Mouse (Mus musculus) megakaryocyte progenitor cell, adult 5-6 weeks (primary cell): ENCODE measurements around the gene Aplp1. TPM values are rescaled to one million over a fixed set of nuclear protein-coding genes. Genes with fewer than 3 reads are reported as not detected.

Experiments
- ATAC-seq: replicated peaks from 2 replicates; pipeline ENCODE4 v1.8.0; 2016; ENCODE audit warnings: mild to moderate bottlenecking, moderate TSS enrichment, inconsistent platforms; ENCODE audit not compliant: poor library complexity
- total RNA-seq, 2 experiments: library from RNA; stranded (forward) in 1 of 2; stranded (reverse) in 1 of 2; fragments of 157-497, 149-512 nt in 1 of 2; fragments of 200-1000 nt in 1 of 2; gene quantifications; 2 replicates each; pipeline versions ENCODE4 v1.2.3 to v1.2.4; 2015 to 2017

Aplp1 gene
- total RNA-seq, 2 experiments from 2014 or later, result not detected

DNA sequence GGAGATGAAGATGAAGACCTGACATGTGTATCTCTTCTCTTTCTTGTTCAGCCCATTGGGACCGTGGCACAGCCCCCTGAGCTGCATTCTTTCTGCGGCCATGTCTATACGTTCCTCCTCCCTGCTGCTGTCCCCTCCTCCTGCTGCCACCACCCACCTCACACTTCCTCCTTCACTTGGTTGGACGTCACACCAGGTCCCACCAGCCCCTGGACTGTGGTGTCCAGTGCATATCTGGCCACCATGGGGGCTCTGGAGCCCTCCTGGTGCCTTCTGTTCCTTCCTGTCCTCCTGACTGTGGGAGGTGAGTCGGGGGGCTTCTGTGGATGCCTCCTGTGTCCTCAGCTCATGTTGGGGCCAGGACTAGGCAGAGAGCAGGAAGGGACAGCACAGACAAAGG is 31.7 kb downstream of the Aplp1 start, which contains the start of gene Tyrobp:
TSS of gene Tyrobp (plus strand) at position 165 of the 400 bp plus-strand sequence.
- ATAC-seq, result peak; percentile 66

DNA sequence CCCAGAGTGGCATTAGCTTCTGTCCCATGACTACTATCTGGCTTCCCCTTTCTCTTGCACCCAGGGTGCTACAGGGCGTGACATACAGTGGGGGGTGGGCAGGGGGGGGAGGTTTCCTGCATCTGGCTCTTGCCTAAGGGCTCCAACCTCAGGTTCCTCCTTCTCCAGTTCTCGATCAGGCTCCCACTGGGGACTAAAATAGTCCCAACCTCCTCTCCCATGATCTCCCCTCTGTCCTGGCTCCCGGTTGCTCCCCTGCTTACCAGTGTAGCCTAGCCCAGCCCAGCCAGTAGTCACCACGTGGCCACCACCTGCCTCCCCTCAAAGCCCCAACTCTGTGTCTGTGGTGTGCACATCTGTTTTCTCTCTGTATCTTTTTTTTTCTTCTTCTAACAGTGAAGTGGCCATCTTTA is 32.6 kb downstream of the Aplp1 start:
- peak; percentile 78 for ATAC-seq

DNA sequence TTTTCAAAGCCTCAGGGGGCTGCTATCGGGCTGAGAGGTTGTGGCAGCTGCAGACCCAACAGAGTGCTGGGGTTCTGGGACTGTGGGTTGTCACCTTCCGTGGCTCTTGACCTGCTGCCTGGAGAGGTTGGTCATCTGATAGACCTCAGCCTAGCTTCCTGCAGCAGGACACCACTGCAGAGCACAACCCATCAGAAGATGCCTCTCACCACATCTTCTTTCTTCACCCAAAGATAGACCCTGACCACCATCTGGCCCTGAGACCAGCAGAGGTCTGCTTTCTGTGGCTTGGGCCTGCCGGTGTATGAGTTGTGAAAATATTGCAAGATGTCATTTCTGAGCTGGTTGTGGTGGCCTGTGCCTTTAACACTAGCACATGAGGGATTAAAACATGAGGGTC is 34.3 kb downstream of the Aplp1 start:
- no peak; the same call in 1 of the 2 replicates for ATAC-seq

DNA sequence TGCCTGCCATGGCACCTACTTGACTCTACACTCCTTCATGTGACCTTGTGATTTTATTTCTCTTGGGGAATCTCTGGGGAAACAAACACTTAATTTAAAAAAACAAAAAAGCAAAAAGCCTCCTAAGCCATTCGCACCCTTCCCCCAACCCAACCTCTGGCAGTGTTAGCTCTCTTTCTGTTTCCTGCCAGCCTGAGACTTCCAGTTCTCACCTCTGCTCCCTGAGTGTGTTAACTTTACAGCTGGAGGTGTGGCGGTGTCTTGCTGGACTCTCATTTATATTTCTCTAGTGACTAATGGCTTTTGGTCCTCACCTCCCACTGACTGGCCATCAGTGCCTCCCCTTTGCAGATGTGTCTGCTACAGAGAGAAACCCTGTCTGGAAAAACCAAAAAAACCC is 35.5 kb downstream of the Aplp1 start:
- ATAC-seq, result no peak

DNA sequence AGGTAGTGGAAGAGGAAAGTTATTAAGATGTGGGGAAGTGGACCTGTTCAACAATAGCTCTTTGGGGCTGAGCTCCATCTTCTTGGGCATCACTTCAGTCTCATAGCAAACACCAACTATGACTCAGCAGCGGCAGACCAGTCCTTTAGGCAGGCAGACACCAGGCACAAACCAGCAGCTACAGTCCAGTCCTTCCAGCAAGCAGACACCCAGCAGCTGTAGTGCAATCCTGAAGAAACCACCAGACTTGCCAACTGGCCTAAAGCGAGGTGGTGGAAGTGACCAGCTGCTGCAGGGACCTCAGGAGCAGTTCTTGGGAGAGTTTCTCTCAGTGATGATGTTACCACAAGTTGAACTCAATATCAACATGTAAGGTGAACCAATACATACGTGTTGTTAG is 36.7 kb downstream of the Aplp1 start:
- ATAC-seq, result no peak

DNA sequence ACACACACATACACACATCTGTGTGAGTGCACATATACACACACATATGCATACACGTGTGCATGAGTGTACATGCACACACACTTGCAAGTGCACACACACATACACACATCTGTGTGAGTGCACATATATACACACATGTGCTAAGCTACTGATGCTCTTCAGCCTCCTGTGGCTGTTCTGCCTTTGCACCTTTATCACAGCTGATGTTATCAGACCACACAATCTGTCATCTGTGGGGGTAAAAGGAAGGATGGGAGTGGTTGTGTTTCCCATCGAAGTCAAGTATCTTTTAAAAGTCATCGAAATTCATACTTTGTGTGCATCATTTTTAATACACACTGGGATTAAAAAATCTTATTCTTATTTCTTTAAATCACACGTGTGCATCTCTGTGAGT is 43.0 kb downstream of the Aplp1 start:
- ATAC-seq, result no peak

DNA sequence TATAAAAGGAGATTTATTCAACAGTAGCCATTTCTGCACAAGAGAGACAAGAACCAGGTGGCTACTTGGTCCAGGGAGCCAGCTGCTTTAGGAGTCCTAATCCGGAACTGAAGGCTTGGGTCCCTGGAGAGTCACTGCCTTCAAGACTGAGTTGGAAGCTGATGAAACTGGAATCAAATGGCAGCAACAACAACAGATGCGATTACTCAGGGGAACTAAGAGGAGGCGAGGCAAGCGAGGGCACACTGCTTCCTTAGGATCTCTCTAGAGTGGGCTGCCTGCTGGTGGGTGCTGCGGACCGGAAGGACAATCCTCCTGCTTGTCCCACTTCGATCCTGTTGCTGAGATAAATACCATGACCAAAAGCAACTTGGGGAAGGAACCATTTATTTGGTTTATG is 45.7 kb downstream of the Aplp1 start:
- ATAC-seq, result no peak

DNA sequence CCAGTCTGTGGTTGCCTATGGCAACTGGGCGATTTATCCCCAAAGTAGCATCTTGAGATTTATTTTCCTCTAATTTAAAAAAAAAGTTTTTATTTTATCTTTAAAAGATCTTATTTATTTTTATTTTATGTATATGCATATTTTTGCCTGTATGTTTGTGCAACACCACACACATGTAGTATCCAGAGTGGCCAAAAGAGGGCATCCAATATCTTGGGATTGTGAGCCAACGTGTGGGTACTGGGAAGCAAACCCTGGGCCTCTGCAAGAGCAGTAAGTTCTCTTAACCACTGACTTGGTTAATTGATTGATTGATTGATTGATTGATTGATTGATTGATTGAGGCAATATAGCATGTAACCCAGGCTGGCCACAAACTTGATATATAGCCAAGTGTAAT is 50.5 kb downstream of the Aplp1 start:
- peak; percentile 59 for ATAC-seq

DNA sequence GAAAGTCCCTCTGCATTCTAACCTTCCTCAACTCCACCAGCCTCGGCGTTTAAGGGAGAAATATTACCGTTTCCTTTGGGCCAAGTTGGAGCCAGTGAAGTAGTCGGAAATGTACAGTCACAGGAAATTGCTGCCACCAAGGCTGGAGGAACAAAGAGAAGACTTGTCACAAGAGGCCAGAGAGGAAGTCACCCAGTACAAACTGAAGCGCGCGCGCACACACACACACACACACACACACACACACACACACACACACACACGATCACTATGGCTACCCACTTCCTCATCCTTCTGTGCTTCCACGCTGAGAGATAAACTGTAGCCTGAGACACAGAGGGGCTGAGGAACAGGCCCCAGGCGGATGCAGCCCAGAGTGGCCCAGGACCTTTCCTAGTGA is 51.0 kb downstream of the Aplp1 start:
- peak; percentile 96 for ATAC-seq

DNA sequence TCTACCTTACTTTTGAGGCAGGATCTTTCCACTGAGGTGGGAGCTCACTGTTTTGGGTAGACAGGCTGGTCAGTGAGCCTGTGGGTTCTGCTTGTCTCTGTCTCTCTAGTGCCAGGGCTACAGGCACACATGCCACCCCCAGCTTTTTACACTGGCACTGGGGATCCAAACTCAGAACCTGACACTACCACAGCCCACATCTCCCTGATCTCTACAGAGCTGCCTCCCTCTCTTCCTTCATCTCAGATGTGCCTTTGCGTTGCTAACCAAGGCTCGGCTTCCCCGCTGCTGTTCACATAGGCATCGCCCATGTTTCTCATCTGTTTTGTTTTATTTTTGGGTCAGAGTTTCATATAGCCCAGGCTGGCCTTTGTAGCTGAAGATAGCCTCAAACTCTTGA is 51.7 kb downstream of the Aplp1 start:
- no peak for ATAC-seq

DNA sequence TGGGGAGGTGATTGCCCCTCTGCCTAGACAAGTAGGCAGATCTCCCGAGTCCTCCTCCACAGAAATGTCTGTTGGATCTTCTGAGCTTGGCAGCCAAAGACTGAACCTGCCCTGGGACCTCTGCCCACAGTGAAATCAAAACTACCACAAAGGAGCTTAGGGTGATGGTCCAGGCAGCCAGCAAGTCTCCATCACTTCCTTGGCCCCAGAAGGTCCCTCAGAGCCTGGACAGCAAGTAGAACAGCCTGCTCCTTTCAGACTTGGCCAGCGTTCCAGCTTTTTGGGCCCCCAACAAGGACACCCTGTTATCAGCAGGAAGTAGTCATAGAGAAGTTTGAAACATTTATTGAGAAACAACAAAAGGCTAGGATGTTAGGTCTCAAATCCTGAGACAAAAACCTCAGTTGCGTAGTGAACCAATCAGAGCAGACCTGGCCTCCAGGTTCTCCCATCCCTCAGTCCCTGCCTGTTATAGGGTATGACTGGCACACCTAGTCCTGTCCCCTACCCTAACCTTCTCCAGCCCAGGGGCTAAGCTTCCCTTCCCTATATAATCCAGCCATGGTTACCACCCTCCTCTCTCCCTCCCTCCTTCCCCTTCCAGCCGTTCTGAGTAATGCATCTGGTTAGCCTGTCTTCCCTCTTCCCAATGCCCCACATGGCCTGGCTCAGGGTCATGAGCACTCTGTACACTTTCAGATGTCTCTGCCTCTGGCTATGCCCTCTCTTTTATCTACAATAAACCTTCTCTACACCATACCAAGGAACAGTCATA is 52.4 kb downstream of the Aplp1 start:
- ATAC-seq, result peak; percentile 21; the same call in 1 of the 2 replicates

Other genes with a start within 250 kb of the Aplp1 start
Only the 30 nearest of the 34 such genes appear.
- gene Tbcb, start 213.3 kb downstream of the Aplp1 start, total RNA-seq (2015), result 95.9 and 112 TPM in 2 replicates
- 27.6 and 37.1 TPM in 2 replicates for gene Tbcb, start 213.3 kb downstream of the Aplp1 start, total RNA-seq (2017)
- gene Ovol3, start 209.8 kb downstream of the Aplp1 start, total RNA-seq (2015), result 0.32 TPM in 1 of 2 replicates, not detected in the other
- gene Ovol3, start 209.8 kb downstream of the Aplp1 start, total RNA-seq (2017), result 0.12 TPM in 1 of 2 replicates, not detected in the other
- gene Thap8, start 165.4 kb downstream of the Aplp1 start, total RNA-seq (2015), result 0.39 TPM in 1 of 2 replicates, not detected in the other
- gene Thap8, start 165.4 kb downstream of the Aplp1 start, total RNA-seq (2017), result 0.33 and 0.34 TPM in 2 replicates
- gene Wdr62, start 165.1 kb downstream of the Aplp1 start, total RNA-seq (2015), result 14.7 and 22.8 TPM in 2 replicates
- 7.8 and 11.5 TPM in 2 replicates for gene Wdr62, start 165.1 kb downstream of the Aplp1 start, total RNA-seq (2017)
- gene Clip3, start 153.8 kb downstream of the Aplp1 start, total RNA-seq (2015), result not detected in 2 replicates
- not detected in 2 replicates for gene Clip3, start 153.8 kb downstream of the Aplp1 start, total RNA-seq (2017)
- gene Alkbh6, start 136.8 kb downstream of the Aplp1 start, total RNA-seq (2015), result 17.8 and 21.9 TPM in 2 replicates
- gene Alkbh6, start 136.8 kb downstream of the Aplp1 start, total RNA-seq (2017), result 34.2 and 41.8 TPM in 2 replicates
- gene Syne4, start 130.7 kb downstream of the Aplp1 start, total RNA-seq (2015), result 0.24 and 0.25 TPM in 2 replicates
- gene Syne4, start 130.7 kb downstream of the Aplp1 start, total RNA-seq (2017), result 2.0 TPM in 1 of 2 replicates, not detected in the other
- gene E130208F15Rik, start 123.8 kb downstream of the Aplp1 start, total RNA-seq (2015), result 0.47 TPM in 1 of 2 replicates, not detected in the other
- gene E130208F15Rik, start 123.8 kb downstream of the Aplp1 start, total RNA-seq (2017), result 1.6 and 2.0 TPM in 2 replicates
- 7.6 and 9.0 TPM in 2 replicates for gene Sdhaf1, start 121.6 kb downstream of the Aplp1 start, total RNA-seq (2015)
- gene Sdhaf1, start 121.6 kb downstream of the Aplp1 start, total RNA-seq (2017), result 10.5 and 11.7 TPM in 2 replicates
- gene Lrfn3, start 82.8 kb downstream of the Aplp1 start, total RNA-seq (2015), result not detected in 2 replicates
- gene Lrfn3, start 82.8 kb downstream of the Aplp1 start, total RNA-seq (2017), result not detected in 2 replicates
- 406 and 473 TPM in 2 replicates for gene Tyrobp, start 31.8 kb downstream of the Aplp1 start, total RNA-seq (2015)
- gene Tyrobp, start 31.8 kb downstream of the Aplp1 start, total RNA-seq (2017), result 229 and 322 TPM in 2 replicates
- 28.1 and 30.3 TPM in 2 replicates for gene Hcst, start 25.7 kb downstream of the Aplp1 start, total RNA-seq (2015)
- 10.0 and 12.7 TPM in 2 replicates for gene Hcst, start 25.7 kb downstream of the Aplp1 start, total RNA-seq (2017)
- gene Nfkbid, start 23.8 kb downstream of the Aplp1 start, total RNA-seq (2015), result 14.1 and 24.0 TPM in 2 replicates
- 5.3 and 13.7 TPM in 2 replicates for gene Nfkbid, start 23.8 kb downstream of the Aplp1 start, total RNA-seq (2017)
- not detected in 2 replicates for gene Kirrel2, start 12.2 kb upstream of the Aplp1 start, total RNA-seq (2015)
- gene Kirrel2, start 12.2 kb upstream of the Aplp1 start, total RNA-seq (2017), result not detected in 2 replicates
- 0.27 TPM in 1 of 2 replicates, not detected in the other for gene Nphs1, start 12.8 kb upstream of the Aplp1 start, total RNA-seq (2015)
- 0.58 and 0.95 TPM in 2 replicates for gene Nphs1, start 12.8 kb upstream of the Aplp1 start, total RNA-seq (2017)
- not detected in 2 replicates for gene Prodh2, start 48.1 kb upstream of the Aplp1 start, total RNA-seq (2015)
- not detected in 2 replicates for gene Prodh2, start 48.1 kb upstream of the Aplp1 start, total RNA-seq (2017)
- gene Arhgap33, start 89.5 kb upstream of the Aplp1 start, total RNA-seq (2015), result 4.5 and 5.8 TPM in 2 replicates
- 1.4 and 2.0 TPM in 2 replicates for gene Arhgap33, start 89.5 kb upstream of the Aplp1 start, total RNA-seq (2017)
- gene Hspb6, start 106.6 kb upstream of the Aplp1 start, total RNA-seq (2015), result 11.7 and 12.2 TPM in 2 replicates
- gene Hspb6, start 106.6 kb upstream of the Aplp1 start, total RNA-seq (2017), result 3.5 and 4.4 TPM in 2 replicates
- 11.5 and 16.3 TPM in 2 replicates for gene Proser3, start 106.8 kb upstream of the Aplp1 start, total RNA-seq (2015)
- 1.8 and 4.7 TPM in 2 replicates for gene Proser3, start 106.8 kb upstream of the Aplp1 start, total RNA-seq (2017)
- gene Lin37, start 114.3 kb upstream of the Aplp1 start, total RNA-seq (2015), result 54.8 and 67.5 TPM in 2 replicates
- gene Lin37, start 114.3 kb upstream of the Aplp1 start, total RNA-seq (2017), result 27.2 and 39.8 TPM in 2 replicates
- gene U2af1l4, start 117.8 kb upstream of the Aplp1 start, total RNA-seq (2015), result 21.4 and 23.4 TPM in 2 replicates
- gene U2af1l4, start 117.8 kb upstream of the Aplp1 start, total RNA-seq (2017), result 86.9 and 96.7 TPM in 2 replicates
- gene Gm49396, start 117.8 kb upstream of the Aplp1 start, total RNA-seq (2015), result 2.2 and 3.7 TPM in 2 replicates
- gene Gm49396, start 117.8 kb upstream of the Aplp1 start, total RNA-seq (2017), result 3.4 and 3.9 TPM in 2 replicates
- 181 and 202 TPM in 2 replicates for gene Psenen, start 118.1 kb upstream of the Aplp1 start, total RNA-seq (2015)
- gene Psenen, start 118.1 kb upstream of the Aplp1 start, total RNA-seq (2017), result 150 and 154 TPM in 2 replicates
- gene Igflr1, start 119.9 kb upstream of the Aplp1 start, total RNA-seq (2015), result 7.2 and 9.2 TPM in 2 replicates
- gene Igflr1, start 119.9 kb upstream of the Aplp1 start, total RNA-seq (2017), result not detected in 2 replicates
- gene Kmt2b, start 143.2 kb upstream of the Aplp1 start, total RNA-seq (2015), result 72.2 and 99.8 TPM in 2 replicates
- gene Kmt2b, start 143.2 kb upstream of the Aplp1 start, total RNA-seq (2017), result 11.7 and 14.5 TPM in 2 replicates
- not detected in 2 replicates for gene Zbtb32, start 153.4 kb upstream of the Aplp1 start, total RNA-seq (2015)
- gene Zbtb32, start 153.4 kb upstream of the Aplp1 start, total RNA-seq (2017), result not detected in 2 replicates
- gene Upk1a, start 167.3 kb upstream of the Aplp1 start, total RNA-seq (2015), result 0.61 and 1.3 TPM in 2 replicates
- 0.14 TPM in 1 of 2 replicates, not detected in the other for gene Upk1a, start 167.3 kb upstream of the Aplp1 start, total RNA-seq (2017)
- 325 and 346 TPM in 2 replicates for gene Cox6b1, start 180.6 kb upstream of the Aplp1 start, total RNA-seq (2015)
- 428 and 592 TPM in 2 replicates for gene Cox6b1, start 180.6 kb upstream of the Aplp1 start, total RNA-seq (2017)
- gene Etv2, start 190.3 kb upstream of the Aplp1 start, total RNA-seq (2015), result not detected in 2 replicates
- not detected in 2 replicates for gene Etv2, start 190.3 kb upstream of the Aplp1 start, total RNA-seq (2017)
- gene Rbm42, start 204.8 kb upstream of the Aplp1 start, total RNA-seq (2015), result 43.9 and 52.2 TPM in 2 replicates
- gene Rbm42, start 204.8 kb upstream of the Aplp1 start, total RNA-seq (2017), result 36.7 and 39.9 TPM in 2 replicates